Mouse (Mus musculus) c-Kit-negative CD71-positive TER-119-positive erythroid progenitor cells, embryonic 14.5 days (primary cell): ENCODE measurements around the gene Znrf3.
A peak's percentile ranks its signal among the peaks of the same experiment; 100 is the strongest.

Experiments
- DNase-seq: peaks from one replicate; pipeline ENCODE4 v3.0.0-alpha.2; 2013; ENCODE audit warnings: low read depth, low spot score

Gene Znrf3

GRCm38 (mm10) chr11:5318976-5319375 is 125.7 kb downstream of the Znrf3 start:
- no peak for DNase-seq

DNA sequence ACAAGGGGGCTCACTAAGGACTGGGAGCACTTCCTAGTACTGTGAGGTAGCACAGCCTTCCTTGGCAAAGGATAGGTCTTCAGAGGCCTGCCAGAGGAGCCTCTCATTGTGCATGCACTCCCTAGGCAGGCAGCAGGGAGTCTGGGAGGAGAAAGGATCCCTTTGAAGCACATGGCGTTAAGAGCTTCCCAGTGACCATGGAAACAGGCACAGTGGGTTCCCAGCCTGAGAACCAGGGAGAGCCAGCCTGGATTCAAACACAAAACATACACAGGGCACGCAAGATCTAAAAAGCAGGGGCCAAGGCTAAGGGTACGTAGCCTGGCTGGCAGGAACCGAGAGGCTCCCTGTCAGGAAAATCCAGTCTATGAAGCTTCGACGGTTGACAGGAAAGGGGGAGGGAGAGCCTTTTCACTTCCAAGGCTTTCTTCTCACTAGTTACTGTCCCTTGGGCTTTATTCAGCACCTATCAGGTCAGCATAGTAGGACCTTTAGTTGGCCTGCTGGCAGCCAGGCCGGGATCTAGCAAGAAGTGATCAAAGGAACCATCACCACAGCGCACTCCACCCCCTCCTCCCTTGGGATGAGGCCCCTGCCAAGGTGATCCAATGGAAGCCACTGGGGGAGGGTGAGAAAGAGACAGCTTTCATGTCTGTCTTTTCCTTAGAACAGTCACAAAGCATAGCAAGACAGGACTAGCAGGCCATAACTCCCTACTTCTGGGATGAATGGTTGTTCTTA is 126.4 kb downstream of the Znrf3 start:
- no peak for DNase-seq

GRCm38 (mm10) chr11:5314796-5315195 is 129.9 kb downstream of the Znrf3 start:
- DNase-seq: no peak

GRCm38 (mm10) chr11:5314330-5314741 is 130.3 kb downstream of the Znrf3 start:
- no peak for DNase-seq

GRCm38 (mm10) chr11:5307024-5307905 is 137.4 kb downstream of the Znrf3 start:
- no peak for DNase-seq

- no peak for DNase-seq
Measured at GRCm38 (mm10) chr11:5306017-5306416, 138.6 kb downstream of the Znrf3 start.

GRCm38 (mm10) chr11:5304526-5304925 is 140.1 kb downstream of the Znrf3 start:
- DNase-seq: no peak

DNA sequence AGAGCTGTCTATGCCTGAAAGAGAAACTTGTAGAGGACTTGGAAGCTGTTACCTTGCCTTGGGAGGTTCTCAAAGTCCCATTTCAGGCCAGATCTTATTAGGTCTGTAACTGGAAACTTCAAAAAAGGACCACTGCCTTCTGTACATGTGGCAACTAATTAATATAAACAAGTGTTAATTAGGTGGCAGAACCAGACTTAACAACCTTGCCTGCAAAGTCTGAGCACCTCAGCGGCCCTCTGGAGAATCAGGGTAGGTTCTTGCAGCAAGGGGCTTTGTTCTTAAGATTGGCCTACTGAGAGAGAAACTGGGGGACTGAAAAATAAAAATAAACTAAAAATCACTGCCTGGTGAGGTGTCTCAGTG is 146.7 kb downstream of the Znrf3 start:
- no peak for DNase-seq

- no peak for DNase-seq
Measured at GRCm38 (mm10) chr11:5297148-5298006, 147.3 kb downstream of the Znrf3 start.

DNA sequence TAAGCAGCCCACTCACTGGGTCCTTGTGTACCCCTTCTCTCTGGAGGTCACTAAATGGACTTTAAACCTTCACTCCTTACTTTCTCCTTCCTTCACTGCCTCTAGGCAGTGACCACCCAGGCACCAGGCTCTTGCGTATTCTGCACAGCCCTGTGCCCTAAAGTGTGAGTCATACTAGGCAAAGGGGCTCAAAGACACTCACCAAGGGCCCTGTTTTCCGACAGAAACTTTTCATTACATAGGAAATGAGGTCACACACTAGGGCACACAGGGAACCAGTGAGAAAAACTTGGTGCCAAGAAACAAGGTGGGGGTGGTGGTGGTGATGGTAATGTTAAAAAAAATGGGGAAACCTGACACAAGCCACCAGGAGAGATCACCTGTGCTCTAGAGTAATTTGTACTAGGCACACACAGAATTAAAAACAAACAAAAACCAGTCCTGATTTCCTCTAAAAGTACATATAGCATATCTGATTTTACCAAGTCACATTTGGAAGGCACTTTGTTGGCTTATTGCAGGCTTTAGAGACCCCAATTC is 148.0 kb downstream of the Znrf3 start:
- no peak for DNase-seq

- DNase-seq: no peak
Measured at GRCm38 (mm10) chr11:5294805-5295204, 149.8 kb downstream of the Znrf3 start.

DNA sequence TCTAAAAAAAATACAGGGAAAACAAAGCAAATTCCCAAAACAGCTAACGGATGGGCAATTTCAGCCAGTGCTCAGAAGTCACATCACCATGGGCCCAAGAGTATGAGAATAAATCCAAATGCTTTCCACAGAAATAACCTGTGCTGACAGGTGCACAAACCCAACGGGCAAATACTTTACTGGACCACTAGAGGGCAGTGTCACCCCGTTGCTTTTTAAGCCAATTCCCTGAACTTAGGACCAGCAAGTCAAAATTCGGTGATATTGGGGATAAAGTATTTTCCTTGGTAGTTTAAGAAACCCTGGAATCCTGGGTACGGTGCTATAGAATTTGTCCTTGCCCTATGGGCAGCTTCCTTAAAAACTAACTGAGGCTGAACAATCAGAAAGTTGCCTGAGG is 154.0 kb downstream of the Znrf3 start:
- peak; percentile 21 for DNase-seq

GRCm38 (mm10) chr11:5289826-5290580 is 154.6 kb downstream of the Znrf3 start:
- no peak for DNase-seq

GRCm38 (mm10) chr11:5283987-5284386 is 160.7 kb downstream of the Znrf3 start:
- no peak for DNase-seq

- DNase-seq: no peak
Measured at GRCm38 (mm10) chr11:5280932-5281331, 163.7 kb downstream of the Znrf3 start.

DNA sequence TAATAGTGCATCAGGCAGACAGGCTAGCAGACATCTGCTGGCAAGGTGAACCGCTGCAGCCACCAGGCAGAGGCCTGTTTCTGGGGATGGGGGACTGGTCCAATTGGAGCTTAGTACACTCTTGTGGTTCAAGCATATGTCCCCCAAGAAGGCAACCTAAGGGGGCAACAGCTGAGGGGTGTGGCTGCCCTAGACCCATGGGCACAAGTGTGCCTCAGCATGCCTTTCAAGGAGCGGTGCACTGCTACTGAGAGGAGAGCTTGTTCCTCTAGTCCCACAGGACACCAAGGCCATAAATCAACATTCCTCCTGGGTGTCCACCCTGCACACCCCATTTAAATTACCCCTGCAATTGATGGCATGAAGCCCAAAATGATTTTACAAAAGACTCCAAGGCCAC is 166.2 kb downstream of the Znrf3 start:
- no peak for DNase-seq

DNA sequence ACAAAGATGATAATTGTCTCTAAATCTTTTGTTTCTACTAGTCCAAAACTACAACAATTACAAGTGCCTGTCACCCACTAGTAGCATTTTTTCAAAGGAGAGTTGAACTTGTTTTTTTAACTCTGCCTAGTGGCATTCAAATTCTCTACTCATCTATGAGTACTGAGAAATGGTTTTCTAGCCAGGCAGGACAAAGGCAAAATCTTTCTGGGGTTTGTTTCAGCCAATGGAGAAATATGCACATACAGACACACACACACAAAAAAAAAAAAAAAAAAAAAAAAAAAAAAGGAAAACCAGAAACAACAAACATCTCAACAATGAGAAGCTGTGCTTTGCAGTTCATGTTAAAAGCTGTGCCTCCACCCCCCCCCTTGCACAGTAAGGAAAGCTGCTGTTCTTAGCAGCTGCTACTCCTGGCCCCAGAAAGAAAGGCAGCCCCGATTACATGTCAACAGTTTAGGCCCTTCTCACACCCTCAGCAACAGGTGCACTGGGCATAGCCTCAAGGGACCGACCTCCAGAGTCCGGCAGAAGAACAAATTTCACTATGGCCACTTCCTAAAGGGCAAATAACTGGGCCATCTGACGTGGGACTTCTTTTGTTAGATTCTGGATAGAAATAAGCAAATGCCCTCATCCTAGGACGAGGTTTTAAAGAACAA is 167.2 kb downstream of the Znrf3 start:
- DNase-seq: no peak

GRCm38 (mm10) chr11:5275216-5275615 is 169.4 kb downstream of the Znrf3 start:
- no peak for DNase-seq

DNA sequence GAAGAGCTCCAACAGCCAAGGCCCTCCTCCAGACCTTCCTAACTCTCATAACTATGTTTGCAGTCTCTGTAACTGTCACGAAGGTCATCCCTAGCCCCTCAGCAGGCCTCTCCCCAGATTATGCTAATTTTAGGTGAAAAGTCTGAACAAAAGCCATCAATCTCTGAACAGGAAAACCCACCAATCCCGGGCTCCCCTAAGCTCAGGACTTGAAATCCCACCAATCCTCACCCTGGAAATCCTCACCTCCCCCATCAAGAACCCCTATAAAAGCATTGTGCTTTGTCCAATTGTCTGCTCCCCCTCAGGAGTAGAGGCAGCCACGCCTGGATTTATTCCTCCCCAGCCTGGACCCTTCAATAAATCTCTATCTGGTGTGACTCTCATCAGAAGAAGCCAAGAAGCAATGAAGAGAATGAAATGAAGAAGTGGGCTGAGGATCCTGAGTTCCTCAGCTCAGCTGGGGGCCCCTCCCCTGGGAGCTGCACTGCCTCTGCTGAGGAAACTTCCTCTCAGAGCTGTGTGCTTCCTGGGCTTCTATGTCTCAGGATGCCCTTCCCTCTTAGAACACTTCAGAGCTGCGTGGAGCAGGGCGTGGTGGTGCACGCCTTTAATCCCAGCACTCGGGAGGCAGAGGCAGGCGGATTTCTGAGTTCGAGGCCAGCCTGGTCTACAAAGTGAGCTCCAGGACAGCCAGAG is 172.0 kb downstream of the Znrf3 start:
- no peak for DNase-seq

- DNase-seq: no peak
Measured at GRCm38 (mm10) chr11:5272066-5272360, 172.6 kb downstream of the Znrf3 start.
